In genomic region chr7:110862751-110863289, GRCm38 (mm10) we compare ENCODE assay signal across 13 mouse cellular contexts. TPM values are rescaled to one million over a fixed set of nuclear protein-coding genes. Genes with fewer than 3 reads are reported as not detected.
DNase-seq lines count a peak whose midpoint lies in the region; ATAC-seq and TF ChIP-seq lines count a peak whose summit lies in the region.
"Had no signal": no experiment of that assay in that cellular context is flagged by ENCODE, and none has a peak within 500 bp of the region (broad histone marks: within the 10 kb centered on the region; RNA-seq: fewer than 3 reads in every experiment).

Lyve1 (minus strand) TSS chr7:110863239.

- peak within 1 kb of the TSS; percentile 36 for H3K4me3 ChIP-seq in gastrocnemius, adult 2 months
- H3K4me3 ChIP-seq in brown adipose tissue, adult 24 weeks (ENCODE audit: insufficient read depth, low read depth, low read length) = no peak within 1 kb of the TSS
- no peak within 1 kb of the TSS for H3K4me3 ChIP-seq in intestine, postnatal 0 days (ENCODE audit: low read depth, low read length)
- H3K4me3 ChIP-seq: hindbrain, embryonic 12.5 days; limb, embryonic 13.5 days had no signal

- H3K4me1 ChIP-seq in brown adipose tissue, adult 24 weeks (ENCODE audit: control insufficient read depth, insufficient read depth, insufficient read length, low read length) = no peaks in the 10 kb centered on the region
- H3K4me1 ChIP-seq in intestine, postnatal 0 days (replicated peaks; ENCODE audit: control insufficient read depth, insufficient read depth, low read length) = peaks cover 22% of the 10 kb centered on the region

- peak within 1 kb of the TSS; percentile 55 for H3K27ac ChIP-seq in gastrocnemius, adult 2 months
- H3K27ac ChIP-seq in brown adipose tissue, adult 24 weeks (replicated peaks; ENCODE audit: low read depth, low read length) = no peak within 1 kb of the TSS
- no peak within 1 kb of the TSS; the same call in 1 of the 2 replicates for H3K27ac ChIP-seq in intestine, postnatal 0 days (ENCODE audit: low read depth, low read length)
- H3K27ac ChIP-seq: hindbrain, embryonic 12.5 days; limb, embryonic 13.5 days had no signal

- no peak for ATAC-seq in intestine, postnatal 0 days
- ATAC-seq: Patski had no signal

- H3K4me2 ChIP-seq in intestine, postnatal 0 days (replicated peaks; ENCODE audit: low read depth) = no peak within 1 kb of the TSS
- H3K4me2 ChIP-seq: hindbrain, embryonic 12.5 days; limb, embryonic 13.5 days had no signal

- no peaks in the 10 kb centered on the region for H3K27me3 ChIP-seq in intestine, postnatal 0 days (replicated peaks; ENCODE audit: control insufficient read depth, insufficient read depth, low read length)
- H3K27me3 ChIP-seq: hindbrain, embryonic 12.5 days; limb, embryonic 13.5 days; Patski had no signal

- TF ChIP-seq CTCF in gastrocnemius, adult 2 months (IDR thresholded peaks at IDR 0.05) = no peak
- TF ChIP-seq CTCF in intestine, postnatal 0 days (IDR thresholded peaks at IDR 0.05; ENCODE audit: low read depth) = no peak

- no peaks in the 10 kb centered on the region for H3K36me3 ChIP-seq in intestine, postnatal 0 days (ENCODE audit: control insufficient read depth, insufficient read depth)
- H3K36me3 ChIP-seq: hindbrain, embryonic 12.5 days; limb, embryonic 13.5 days had no signal

- no peak within 1 kb of the TSS for H3K9ac ChIP-seq in intestine, postnatal 0 days (ENCODE audit: low read depth, low read length)
- H3K9ac ChIP-seq: hindbrain, embryonic 12.5 days; limb, embryonic 13.5 days had no signal

- no peaks in the 10 kb centered on the region for H3K9me3 ChIP-seq in intestine, postnatal 0 days (ENCODE audit: control insufficient read depth)
- H3K9me3 ChIP-seq: hindbrain, embryonic 12.5 days; limb, embryonic 13.5 days had no signal

- no peak for DNase-seq in gastrocnemius, adult 2 months
- DNase-seq in gastrocnemius, postnatal 25 days = no peak
- peak; percentile 42 for DNase-seq in lung, postnatal 10 days
- DNase-seq in spleen, adult 12 weeks (ENCODE audit: low spot score) = no peak
- no peak for DNase-seq in kidney, adult 11 months
- DNase-seq in B cell, adult 2 months = no peak
- DNase-seq: kidney, postnatal 36 days had no signal

- 66% methylated on average over 12 of the region's 12 CpGs for WGBS in intestine, postnatal 0 days

- intact Hi-C loops in gastrocnemius, adult 2 months (cut with DNase I) = no loop called here

RNA-seq across cellular contexts. Expression of gene Lyve1, which starts in this region (rescaled TPM):
- 1 to 10 TPM; 5.7 to 9.6 TPM for total RNA-seq in gastrocnemius, adult 2 months (2021)
- 1 to 10 TPM; 5.8 to 9.3 TPM for total RNA-seq in gastrocnemius, postnatal 25 days (2021)
- polyA plus RNA-seq in brown adipose tissue, adult 24 weeks (2012; ENCODE audit: insufficient read depth, insufficient read length, missing spikeins) = 3.5 and 11.1 TPM in 2 replicates
- 26.9 and 29.9 TPM in 2 replicates for polyA plus RNA-seq in intestine, postnatal 0 days (2015; fragmentation: Nextera tagmentation; extraction: Ambion mirVana)
- total RNA-seq: common myeloid progenitor, adult 5-6 weeks had no signal
- polyA plus RNA-seq: Patski had no signal
